Mouse (Mus musculus) spleen, adult 2 months (tissue): Measurements from ENCODE around the gene Hectd4. TPM values are rescaled to one million over a fixed set of nuclear protein-coding genes. Genes with fewer than 3 reads are reported as not detected.
"Not testable (repeated sequence)": the region's sequence is repeated elsewhere in the genome, so short reads cannot be mapped to it uniquely, and the experiment has no call there.

Experiments used
- DNase-seq, 2 experiments: peaks; one replicate each; pipeline versions ENCODE4 v3.0.0 to v3.0.0-alpha.2; 2012 to 2021; ENCODE audit warnings: low spot score in 2 of 2, low read depth in 1 of 2
- H3K27ac ChIP-seq: fragments of 200-500 bp; 2 replicates; pipeline ENCODE4 v1.5.1; 2012; ENCODE audit warnings: low read length, inconsistent platforms; ENCODE audit not compliant: insufficient read depth
- H3K27me3 ChIP-seq: fragments of 200-500 bp; 2 replicates; pipeline ENCODE4 v1.6.1; 2012; ENCODE audit warnings: mild to moderate bottlenecking, moderate library complexity, low read length, inconsistent platforms; ENCODE audit not compliant: control insufficient read depth, insufficient read depth
- H3K36me3 ChIP-seq: fragments of 200-500 bp; 2 replicates; pipeline ENCODE4 v1.6.1; 2012; ENCODE audit warnings: mild to moderate bottlenecking, low read length, inconsistent platforms; ENCODE audit not compliant: control insufficient read depth, insufficient read depth
- H3K4me1 ChIP-seq: fragments of 200-500 bp; 2 replicates; pipeline ENCODE4 v1.6.1; 2011; ENCODE audit warnings: inconsistent platforms; ENCODE audit not compliant: control insufficient read depth, insufficient read depth, insufficient read length
- H3K4me3 ChIP-seq: fragments of 200-500 bp; 2 replicates; pipeline ENCODE4 v1.5.1; 2011; ENCODE audit warnings: mild to moderate bottlenecking, inconsistent platforms; ENCODE audit not compliant: insufficient read depth, insufficient read length; ENCODE audit errors: extremely low read depth
- CTCF ChIP-seq: fragments of 200-500 bp; IDR thresholded peaks from 2 replicates; pipeline ENCODE4 v1.5.1; 2011; ENCODE audit warnings: mild to moderate bottlenecking, inconsistent platforms; ENCODE audit not compliant: insufficient read depth, insufficient read length, insufficient replicate concordance; ENCODE audit errors: extremely low read depth
- POLR2A ChIP-seq: fragments of 200-500 bp; IDR thresholded peaks from 2 replicates; pipeline ENCODE4 v1.6.1; 2011; ENCODE audit warnings: low read depth, low read length, inconsistent platforms
- WGBS: fragments of 180-500 bp; shearing (Covaris S2); methylation state at CpG from one replicate; pipeline ENCODE4 v1.1.7; 2018; 5-methylcytosine and 5-hydroxymethylcytosine counted together
- polyA plus RNA-seq: library from polyadenylated mRNA; depleted of rRNA; stranded (reverse); fragments of >200 nt; gene quantifications from 2 replicates; pipeline ENCODE4 v1.2.3, GENCODE M21; 2012

The Hectd4 gene
- polyA plus RNA-seq, 1 experiment = 28.4 TPM

DNA sequence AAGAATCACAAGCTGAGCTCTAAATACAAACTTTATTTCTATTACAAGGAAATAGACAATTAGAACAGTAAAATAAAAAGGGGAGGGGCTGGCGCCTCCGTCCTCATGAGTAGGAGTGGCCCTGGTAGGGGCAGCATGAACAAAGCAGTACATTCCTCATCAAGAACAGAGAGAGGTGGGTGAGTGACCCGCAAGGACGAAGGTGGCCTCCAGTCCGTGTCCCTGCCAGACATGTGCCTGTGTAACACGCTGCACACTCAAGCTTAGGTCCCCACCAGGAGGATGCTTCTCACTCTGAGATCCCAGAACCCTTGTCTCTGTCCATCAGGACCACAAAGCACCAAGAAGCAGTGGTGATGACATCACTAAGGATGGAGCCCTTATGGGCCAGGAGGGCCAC is 151.7 kb downstream of the Hectd4 start:
- peaks cover 49% of the 10 kb centered on the region for H3K36me3 ChIP-seq

DNA sequence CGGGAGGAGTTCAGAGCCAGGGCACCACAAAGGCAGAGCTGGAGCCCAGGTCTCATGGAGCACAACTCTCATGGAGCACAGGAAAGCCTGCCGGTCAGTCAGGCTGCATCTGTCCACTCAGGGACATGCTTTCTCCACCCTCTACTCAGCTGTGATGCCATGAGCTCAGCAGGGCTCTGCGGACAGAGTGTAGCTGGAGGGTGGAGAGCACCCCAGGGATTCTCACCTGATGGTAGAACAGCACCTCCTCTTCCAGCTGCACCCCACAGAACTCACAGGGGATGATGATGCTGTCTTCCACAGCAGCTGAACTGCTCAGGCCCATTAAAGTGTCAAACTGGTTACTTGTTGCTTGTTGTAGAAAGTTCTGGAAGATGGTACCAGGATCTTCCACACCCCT is 154.8 kb downstream of the Hectd4 start:
- H3K27ac ChIP-seq = no peak overlapping the region
- TF ChIP-seq CTCF = no peak
- TF ChIP-seq POLR2A = no peak
- H3K36me3 ChIP-seq = peaks cover 58% of the 10 kb centered on the region
- H3K27me3 ChIP-seq = no peaks in the 10 kb centered on the region
- DNase-seq = no peak
- H3K4me3 ChIP-seq = no peak overlapping the region
- no peaks in the 10 kb centered on the region for H3K4me1 ChIP-seq
- WGBS = 93% methylated on average over 3 of the region's 3 CpGs

More for the DNA sequence above, 151.7 kb downstream of the Hectd4 start:
- H3K4me3 ChIP-seq = no peak overlapping the region
- WGBS = 96% methylated on average over 6 of the region's 6 CpGs
- no peak overlapping the region for H3K27ac ChIP-seq
- no peaks in the 10 kb centered on the region for H3K27me3 ChIP-seq
- H3K4me1 ChIP-seq = no peaks in the 10 kb centered on the region
- no peak for DNase-seq
- no peak for TF ChIP-seq POLR2A
- no peak for TF ChIP-seq CTCF

DNA sequence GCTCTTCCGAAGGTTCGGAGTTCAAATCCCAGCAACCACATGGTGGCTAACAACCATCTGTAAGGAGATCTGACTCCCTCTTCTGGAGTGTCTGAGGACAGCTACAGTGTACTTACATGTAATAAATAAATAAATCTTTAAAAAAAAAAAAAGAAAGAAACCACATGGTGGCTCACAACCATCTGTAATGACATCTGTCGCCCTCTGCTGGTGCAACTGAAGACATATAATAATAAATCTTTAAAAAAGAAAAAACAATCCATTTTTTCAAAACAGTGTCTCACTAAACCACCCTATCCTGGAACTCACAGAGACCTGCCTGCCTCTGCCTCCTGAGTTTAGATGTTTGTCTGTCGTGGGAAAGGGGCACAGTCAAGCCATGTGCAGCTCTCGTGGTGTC is 157.0 kb downstream of the Hectd4 start:
- not testable (repeated sequence) for H3K4me1 ChIP-seq, H3K27me3 ChIP-seq, H3K27ac ChIP-seq, H3K4me3 ChIP-seq
- H3K36me3 ChIP-seq = peaks cover 56% of the 10 kb centered on the region
- peak; percentile 20 to 48 for DNase-seq
- WGBS = 68% methylated on average over 5 of the region's 5 CpGs

DNA sequence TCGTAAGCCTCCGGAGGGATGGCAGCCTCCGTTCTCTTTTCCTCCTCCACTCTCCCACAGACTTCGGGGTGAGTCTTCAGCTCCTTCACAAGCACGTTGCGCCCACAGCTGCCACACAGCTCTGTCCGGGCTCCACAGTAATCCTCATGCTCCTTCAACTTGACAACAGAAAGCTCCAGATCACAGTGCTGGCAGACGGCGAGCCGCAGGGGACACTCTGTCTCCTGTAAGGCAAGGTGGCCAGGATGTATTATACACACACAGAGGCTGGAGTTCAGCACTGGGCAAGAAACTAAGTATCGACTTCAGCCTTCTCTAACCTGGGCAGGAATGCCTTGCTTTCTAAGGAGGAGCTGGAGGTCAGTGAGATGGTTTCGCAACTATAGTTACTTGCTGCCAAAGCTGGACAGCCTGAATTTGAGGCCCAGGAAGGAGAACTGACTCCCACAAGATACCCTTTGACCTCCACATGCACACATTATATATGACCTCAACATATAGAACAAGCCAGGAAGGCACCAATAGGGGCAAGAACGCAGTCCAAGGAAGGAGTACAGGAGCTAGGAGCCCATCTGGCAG is 158.7 kb downstream of the Hectd4 start:
- WGBS = 93% methylated on average over 13 of the region's 13 CpGs

DNA sequence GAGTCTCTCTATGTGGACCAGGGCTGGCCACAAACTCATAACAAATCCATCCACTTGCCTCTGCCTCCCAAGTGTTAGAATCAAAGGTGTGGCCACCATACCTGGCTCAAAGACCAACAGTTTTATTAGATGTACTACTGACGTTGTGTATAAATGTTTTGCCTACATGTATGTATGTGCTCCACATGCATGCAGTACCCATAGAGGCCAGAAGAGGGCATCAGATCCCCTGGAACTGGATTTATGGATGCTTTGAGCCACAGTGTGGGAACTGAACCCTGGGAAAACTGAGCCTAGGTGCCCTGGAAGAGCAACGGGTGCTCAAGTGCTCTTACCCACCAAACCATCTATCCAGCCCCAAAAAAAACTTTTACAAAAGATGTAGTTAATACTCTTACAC is 160.7 kb downstream of the Hectd4 start:
- H3K4me1 ChIP-seq = peaks cover 5% of the 10 kb centered on the region; the same call in 1 of the 2 replicates
- no peak for DNase-seq
- peaks cover 25% of the 10 kb centered on the region for H3K36me3 ChIP-seq
- TF ChIP-seq POLR2A (no peak), CTCF (no peak)
- H3K27me3 ChIP-seq = no peaks in the 10 kb centered on the region
- WGBS = 99% methylated on average over 2 of the region's 2 CpGs
- no peak overlapping the region for H3K27ac ChIP-seq
- H3K4me3 ChIP-seq = no peak overlapping the region

More for the DNA sequence above, 158.7 kb downstream of the Hectd4 start:
- Histone ChIP-seq H3K27me3 (no peaks in the 10 kb centered on the region), H3K4me1 (peaks cover 3% of the 10 kb centered on the region; the same call in 1 of the 2 replicates), H3K36me3 (peaks cover 39% of the 10 kb centered on the region), H3K4me3 (no peak overlapping the region), H3K27ac (no peak overlapping the region)
- TF ChIP-seq CTCF (no peak), POLR2A (no peak)
- DNase-seq = no peak

DNA sequence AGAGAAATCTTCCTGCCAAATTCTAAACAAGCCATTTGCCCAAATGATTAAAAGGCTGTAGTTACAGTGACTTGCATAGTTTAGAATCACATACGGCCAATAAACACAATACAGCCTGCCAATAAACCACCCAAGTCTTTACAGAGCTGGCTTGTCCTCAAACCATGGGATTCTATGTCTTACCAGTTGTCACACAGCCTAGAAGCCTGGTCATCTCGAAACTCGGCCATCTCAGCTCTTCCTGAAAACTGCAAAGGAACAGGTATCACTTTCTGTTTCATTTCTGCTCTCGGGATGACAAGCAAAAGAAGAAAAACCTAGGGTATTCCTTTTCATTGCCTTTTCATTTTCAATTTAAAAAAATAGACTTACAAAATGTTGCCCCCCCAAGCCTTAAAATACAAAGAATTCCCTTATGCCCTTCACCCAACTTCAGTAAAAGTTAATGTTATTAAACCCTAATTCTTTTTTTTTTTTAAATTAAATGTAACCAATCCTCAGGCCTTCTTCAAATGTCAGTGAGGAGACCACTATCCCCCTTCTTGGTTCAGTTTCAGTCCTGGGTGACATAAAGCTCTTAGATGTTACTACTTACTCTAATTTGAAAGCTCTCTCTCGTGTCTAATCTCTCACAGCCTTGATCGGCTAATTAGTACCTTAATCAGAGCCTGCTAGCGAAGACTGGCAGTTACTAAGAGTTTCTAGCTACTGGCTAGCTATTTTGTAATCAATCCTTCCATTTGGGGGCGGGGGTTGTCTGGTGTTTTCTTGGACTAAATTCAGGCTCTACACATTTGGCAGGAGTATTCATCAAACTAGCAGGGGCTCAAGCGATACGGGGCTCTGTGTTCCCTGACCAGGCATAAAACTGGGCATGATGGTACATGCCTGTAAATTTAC is 164.1 kb downstream of the Hectd4 start:
- H3K36me3 ChIP-seq = peaks cover 7% of the 10 kb centered on the region
- H3K4me3 ChIP-seq = peak overlapping the region; percentile 80
- no peaks in the 10 kb centered on the region for H3K27me3 ChIP-seq
- peak overlapping the region; percentile 3; the same call in 1 of the 2 replicates for H3K27ac ChIP-seq
- 22% methylated on average over 10 of the region's 10 CpGs for WGBS
- H3K4me1 ChIP-seq = peaks cover 5% of the 10 kb centered on the region; the same call in 1 of the 2 replicates
- TF ChIP-seq CTCF (no peak), POLR2A (no peak)
- no peak for DNase-seq
